Mouse (Mus musculus): ENCODE measurements around the gene Arl3. TPM values are rescaled to one million over a fixed set of nuclear protein-coding genes. Genes with fewer than 3 reads are reported as not detected.

Arl3 gene
- polyA plus RNA-seq, 1 experiment = 21.6 TPM

- no peaks in the 10 kb centered on the region for H3K27me3 ChIP-seq (ENCODE audit: control insufficient read depth, insufficient read depth, low read length)
- DNase-seq = peak; percentile 87
- peaks cover 30% of the 10 kb centered on the region for H3K4me1 ChIP-seq (replicated peaks; ENCODE audit: control insufficient read depth, insufficient read depth, low read length)
- H3K27ac ChIP-seq (ENCODE audit: control insufficient read depth, insufficient read depth, low read length) = peak overlapping the region; percentile 79
- TF ChIP-seq POLR2A (IDR thresholded peaks at IDR 0.05; ENCODE audit: control insufficient read depth, extremely low read depth, insufficient read depth, low read length, poor library complexity) (peak; percentile 38; the same call in 1 of the 2 replicates), CTCF (IDR thresholded peaks at IDR 0.05; ENCODE audit: borderline replicate concordance, control insufficient read depth, extremely low read depth, insufficient read depth, low read length, poor library complexity) (peak; percentile 51; the same call in 1 of the 2 replicates)
- H3K4me3 ChIP-seq (ENCODE audit: control insufficient read depth, insufficient read depth, low read length) = peak overlapping the region; percentile 58
- WGBS = under 1% methylated on average over 46 of the region's 46 CpGs
- H3K36me3 ChIP-seq (ENCODE audit: control insufficient read depth, insufficient read depth, low read length) = no peaks in the 10 kb centered on the region
Measured at GRCm38 (mm10) chr19:46502069-46502455, 70.9 kb downstream of the Arl3 start.

- H3K4me3 ChIP-seq (ENCODE audit: control insufficient read depth, insufficient read depth, low read length) = peak within 1 kb of the TSS; percentile 58
- H3K27ac ChIP-seq (ENCODE audit: control insufficient read depth, insufficient read depth, low read length) = peak within 1 kb of the TSS; percentile 87
- no peaks in the 10 kb centered on the region for H3K36me3 ChIP-seq (ENCODE audit: control insufficient read depth, insufficient read depth, low read length)
- TF ChIP-seq POLR2A (IDR thresholded peaks at IDR 0.05; ENCODE audit: control insufficient read depth, extremely low read depth, insufficient read depth, low read length, poor library complexity) = peak; percentile 12; the same call in 1 of the 2 replicates
- TF ChIP-seq CTCF (IDR thresholded peaks at IDR 0.05; ENCODE audit: borderline replicate concordance, control insufficient read depth, extremely low read depth, insufficient read depth, low read length, poor library complexity) = no peak
- WGBS = under 1% methylated on average over 50 of the region's 64 CpGs
- peak; percentile 66 for DNase-seq
- H3K27me3 ChIP-seq (ENCODE audit: control insufficient read depth, insufficient read depth, low read length) = no peaks in the 10 kb centered on the region
- peaks cover 25% of the 10 kb centered on the region for H3K4me1 ChIP-seq (replicated peaks; ENCODE audit: control insufficient read depth, insufficient read depth, low read length)
Measured at GRCm38 (mm10) chr19:46501401-46502068, 71.5 kb downstream of the Arl3 start, which contains the start of gene Trim8. Gene Trim8, plus strand, starts transcription at chr19:46501702.

- DNase-seq = peak; percentile 47
- no peaks in the 10 kb centered on the region for H3K36me3 ChIP-seq (ENCODE audit: control insufficient read depth, insufficient read depth, low read length)
- no peaks in the 10 kb centered on the region for H3K27me3 ChIP-seq (ENCODE audit: control insufficient read depth, insufficient read depth, low read length)
- WGBS = under 1% methylated on average over 50 of the region's 50 CpGs
- H3K4me1 ChIP-seq (replicated peaks; ENCODE audit: control insufficient read depth, insufficient read depth, low read length) = peaks cover 17% of the 10 kb centered on the region
- H3K4me3 ChIP-seq (ENCODE audit: control insufficient read depth, insufficient read depth, low read length) = peak overlapping the region; percentile 58
- TF ChIP-seq POLR2A (IDR thresholded peaks at IDR 0.05; ENCODE audit: control insufficient read depth, extremely low read depth, insufficient read depth, low read length, poor library complexity) (0 out of 2 replicates have a peak, but pooled peaks have one; percentile 13), CTCF (IDR thresholded peaks at IDR 0.05; ENCODE audit: borderline replicate concordance, control insufficient read depth, extremely low read depth, insufficient read depth, low read length, poor library complexity) (no peak)
- peak overlapping the region; percentile 87 for H3K27ac ChIP-seq (ENCODE audit: control insufficient read depth, insufficient read depth, low read length)
Measured at GRCm38 (mm10) chr19:46500581-46501341, 72.2 kb downstream of the Arl3 start.

- DNase-seq = peak; percentile 96
- peak; percentile 37; the same call in 1 of the 2 replicates for TF ChIP-seq POLR2A (IDR thresholded peaks at IDR 0.05; ENCODE audit: control insufficient read depth, extremely low read depth, insufficient read depth, low read length, poor library complexity)
- 0 out of 2 replicates have a peak, but pooled peaks have one; percentile 33 for TF ChIP-seq CTCF (IDR thresholded peaks at IDR 0.05; ENCODE audit: borderline replicate concordance, control insufficient read depth, extremely low read depth, insufficient read depth, low read length, poor library complexity)
- Histone ChIP-seq H3K4me1 (replicated peaks; ENCODE audit: control insufficient read depth, insufficient read depth, low read length) (peaks cover 13% of the 10 kb centered on the region), H3K4me3 (ENCODE audit: control insufficient read depth, insufficient read depth, low read length) (peak overlapping the region; percentile 58), H3K27ac (ENCODE audit: control insufficient read depth, insufficient read depth, low read length) (peak overlapping the region; percentile 87), H3K36me3 (ENCODE audit: control insufficient read depth, insufficient read depth, low read length) (no peaks in the 10 kb centered on the region), H3K27me3 (ENCODE audit: control insufficient read depth, insufficient read depth, low read length) (no peaks in the 10 kb centered on the region)
- WGBS = under 1% methylated on average over 47 of the region's 52 CpGs
Measured at GRCm38 (mm10) chr19:46499836-46500580, 73.0 kb downstream of the Arl3 start.

GRCm38 (mm10) chr19:46499539-46499835 lies 73.5 kb downstream of the Arl3 start:
- H3K27ac ChIP-seq (ENCODE audit: control insufficient read depth, insufficient read depth, low read length) = no peak overlapping the region; the same call in 1 of the 2 replicates
- H3K4me1 ChIP-seq (replicated peaks; ENCODE audit: control insufficient read depth, insufficient read depth, low read length) = peaks cover 9% of the 10 kb centered on the region
- H3K36me3 ChIP-seq (ENCODE audit: control insufficient read depth, insufficient read depth, low read length) = no peaks in the 10 kb centered on the region
- WGBS = 6% methylated on average over 3 of the region's 3 CpGs
- H3K27me3 ChIP-seq (ENCODE audit: control insufficient read depth, insufficient read depth, low read length) = no peaks in the 10 kb centered on the region
- TF ChIP-seq POLR2A (IDR thresholded peaks at IDR 0.05; ENCODE audit: control insufficient read depth, extremely low read depth, insufficient read depth, low read length, poor library complexity) (no peak), CTCF (IDR thresholded peaks at IDR 0.05; ENCODE audit: borderline replicate concordance, control insufficient read depth, extremely low read depth, insufficient read depth, low read length, poor library complexity) (no peak)
- DNase-seq = no peak
- no peak overlapping the region for H3K4me3 ChIP-seq (ENCODE audit: control insufficient read depth, insufficient read depth, low read length)

GRCm38 (mm10) chr19:46497230-46497629 lies 75.8 kb downstream of the Arl3 start:
- DNase-seq = no peak
- WGBS = 92% methylated on average over 2 of the region's 2 CpGs
- H3K36me3 ChIP-seq (ENCODE audit: control insufficient read depth, insufficient read depth, low read length) = no peaks in the 10 kb centered on the region

More at GRCm38 (mm10) chr19:46497230-46497629, 75.8 kb downstream of the Arl3 start:
- no peak for TF ChIP-seq POLR2A (IDR thresholded peaks at IDR 0.05; ENCODE audit: control insufficient read depth, extremely low read depth, insufficient read depth, low read length, poor library complexity)
- TF ChIP-seq CTCF (IDR thresholded peaks at IDR 0.05; ENCODE audit: borderline replicate concordance, control insufficient read depth, extremely low read depth, insufficient read depth, low read length, poor library complexity) = no peak
- Histone ChIP-seq H3K4me1 (replicated peaks; ENCODE audit: control insufficient read depth, insufficient read depth, low read length) (peaks cover 4% of the 10 kb centered on the region), H3K27ac (ENCODE audit: control insufficient read depth, insufficient read depth, low read length) (no peak overlapping the region), H3K27me3 (ENCODE audit: control insufficient read depth, insufficient read depth, low read length) (no peaks in the 10 kb centered on the region), H3K4me3 (ENCODE audit: control insufficient read depth, insufficient read depth, low read length) (no peak overlapping the region)

All from thymus, adult 2 months (tissue).